Mouse (Mus musculus): ENCODE data around the gene Gm3411. TPM values are rescaled to one million over a fixed set of nuclear protein-coding genes. Genes with fewer than 3 reads are reported as not detected.
A peak's percentile ranks its signal among the peaks of the same experiment; 100 is the strongest.
"Not testable (repeated sequence)": the region's sequence is repeated elsewhere in the genome, so short reads cannot be mapped to it uniquely, and the experiment has no call there.

Gene Gm3411
- 1 to 10 TPM; 1.5 to 2.1 TPM for total RNA-seq (2021)

DNA sequence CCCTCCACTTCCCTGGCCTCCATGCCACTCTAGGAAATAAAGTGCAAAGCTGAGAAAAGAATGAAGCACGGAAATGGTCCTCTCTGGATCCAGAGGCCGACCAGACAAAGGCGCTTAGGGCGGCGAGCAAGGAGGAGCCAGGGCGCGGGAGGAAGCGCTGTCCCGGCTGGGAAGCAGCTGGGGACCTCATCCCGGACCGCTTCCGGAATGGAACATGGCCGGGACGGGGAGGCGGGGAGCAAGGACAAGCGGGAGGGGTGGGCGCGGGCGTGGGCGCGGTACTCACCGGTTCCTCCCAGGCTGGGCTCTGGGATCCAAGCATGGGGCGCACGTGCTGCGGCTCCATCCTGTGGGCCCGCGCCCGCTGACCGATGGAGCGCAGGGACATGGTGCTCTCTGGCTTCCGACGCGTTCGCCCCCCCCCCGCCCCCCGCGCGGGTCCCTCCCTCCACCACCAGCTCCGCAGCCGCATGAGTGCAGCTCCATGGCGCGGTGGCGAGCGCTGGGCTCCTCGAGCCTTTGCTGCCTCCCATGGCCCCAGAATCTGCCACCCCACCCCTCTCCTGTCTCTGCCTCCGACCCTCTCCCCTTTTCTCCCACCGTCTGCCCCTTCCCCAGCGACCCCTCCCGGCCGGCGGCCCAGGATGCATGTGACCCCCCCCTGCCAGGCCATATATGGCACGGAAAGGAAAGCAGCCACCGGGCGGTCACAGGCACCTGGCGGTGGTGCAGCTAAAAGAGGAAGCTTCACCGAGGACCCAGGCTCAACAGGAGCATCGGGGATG, at the start of gene Gm3411:
Gm3411 (minus strand) TSS at position 320 of the 785 bp plus-strand sequence.
- intact Hi-C loops (cut with DNase I): not testable (repeated sequence)

DNA sequence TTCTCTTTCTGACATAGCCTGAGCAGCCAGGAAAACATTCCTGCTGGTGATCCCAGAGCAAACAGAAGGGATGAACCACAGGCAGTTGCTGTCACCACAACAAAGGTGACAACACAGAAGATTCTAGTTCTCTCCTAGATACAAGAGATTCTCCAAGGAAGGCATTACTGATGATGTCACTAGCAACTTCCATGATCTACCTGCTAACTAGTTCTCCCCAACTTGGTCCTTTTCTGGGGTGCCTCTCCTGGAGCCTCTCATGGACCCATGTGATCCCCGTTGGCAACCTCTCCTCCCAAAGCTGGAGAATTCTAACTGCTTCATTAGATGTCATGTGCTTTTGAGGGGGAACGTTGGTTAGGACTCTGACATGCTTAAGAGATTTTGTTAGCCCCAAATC, 17.7 kb upstream of the Gm3411 start, which contains the start of gene Gm21103:
Gm21103 (minus strand) TSS at position 101 of the 400 bp plus-strand sequence.
- intact Hi-C loops (cut with DNase I); DNase-seq (ENCODE audit: low spot score in 2 of 2): not testable (repeated sequence)

More for the DNA sequence above, at the start of gene Gm3411:
- peak; percentile 15 to 17 for DNase-seq (ENCODE audit: low spot score in 2 of 2)

DNA sequence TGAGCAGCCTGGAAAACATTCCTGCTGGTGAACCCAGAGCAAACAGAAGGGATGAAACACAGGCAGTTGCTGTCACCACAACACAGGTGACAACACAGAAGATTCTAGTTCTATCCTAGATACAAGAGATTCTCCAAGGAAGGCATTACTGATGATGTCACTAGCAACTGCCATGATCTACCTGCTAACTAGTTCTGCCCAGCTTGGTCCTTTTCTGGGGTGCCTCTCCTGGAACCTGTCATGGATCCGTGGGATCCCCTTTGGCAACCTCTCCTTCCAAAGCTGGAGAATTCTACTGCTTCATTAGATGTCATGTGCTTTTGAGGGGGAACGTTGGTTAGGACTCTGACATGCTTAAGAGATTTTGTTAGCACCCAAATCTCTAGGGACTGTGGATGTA, 67.9 kb downstream of the Gm3411 start, which contains the start of gene Gm21560:
Gm21560 (minus strand) TSS at position 101 of the 400 bp plus-strand sequence.
- intact Hi-C loops (cut with DNase I); DNase-seq (ENCODE audit: low spot score in 2 of 2): not testable (repeated sequence)

Other genes with a start within 250 kb of the Gm3411 start
- not detected for gene Gm6337, start 229.0 kb downstream of the Gm3411 start, total RNA-seq (2021)
- not detected for gene Gm8206, start 193.3 kb downstream of the Gm3411 start, total RNA-seq (2021)
- 1 to 10 TPM; 1.1 to 1.2 TPM for gene Gm3468, start 178.6 kb downstream of the Gm3411 start, total RNA-seq (2021)
- not detected for gene Gm3476, start 161.4 kb downstream of the Gm3411 start, total RNA-seq (2021)
- under 1 TPM; 0.78 TPM for gene Gm21560, start 68.0 kb downstream of the Gm3411 start, total RNA-seq (2021)
- not detected for gene Gm21103, start 17.6 kb upstream of the Gm3411 start, total RNA-seq (2021)
- gene Gm3618, start 56.4 kb upstream of the Gm3411 start, total RNA-seq (2021): not detected
- not detected for gene Gm16440, start 103.1 kb upstream of the Gm3411 start, total RNA-seq (2021)
- under 1 TPM; 0.32 to 0.89 TPM for gene Gm3591, start 125.2 kb upstream of the Gm3411 start, total RNA-seq (2021)
- not detected for gene Gm3594, start 157.4 kb upstream of the Gm3411 start, total RNA-seq (2021)

Measured in left cerebral cortex, postnatal 25 days (tissue).